Mouse (Mus musculus) brown adipose tissue, adult 24 weeks (tissue): ENCODE measurements around the gene Cplx1. TPM values are rescaled to one million over a fixed set of nuclear protein-coding genes. Genes with fewer than 3 reads are reported as not detected.

Experiments used
- H3K27ac ChIP-seq: fragments of 200-500 bp; replicated peaks from 2 replicates; pipeline ENCODE4 v1.5.1; 2012; ENCODE audit warnings: low read depth, mild to moderate bottlenecking, low read length
- H3K4me1 ChIP-seq: fragments of 200-500 bp; 2 replicates; pipeline ENCODE4 v1.6.1; 2012; ENCODE audit warnings: low read length, mixed read lengths; ENCODE audit not compliant: control insufficient read depth, insufficient read depth, insufficient read length
- H3K4me3 ChIP-seq: fragments of 200-500 bp; 2 replicates; pipeline ENCODE4 v1.5.1; 2012; ENCODE audit warnings: low read depth, mild to moderate bottlenecking, low read length, moderate library complexity; ENCODE audit not compliant: insufficient read depth
- polyA plus RNA-seq: library from polyadenylated mRNA; stranded (reverse); fragments of >200 nt; gene quantifications from 2 replicates; pipeline ENCODE4 v1.2.4, GENCODE M21; 2012; ENCODE audit not compliant: missing spikeins, insufficient read depth, insufficient read length

Gene Cplx1
- not detected in 2 replicates for polyA plus RNA-seq

GRCm38 (mm10) chr5:108549489-108550206 is at the start of gene Cplx1:
Gene Cplx1, minus strand, starts transcription at chr5:108550024.
- H3K4me3 ChIP-seq = no peak within 1 kb of the TSS

GRCm38 (mm10) chr5:108581361-108581891 is 31.6 kb upstream of the Cplx1 start:
- Histone ChIP-seq H3K4me1 (no peaks in the 10 kb centered on the region), H3K27ac (no peak overlapping the region), H3K4me3 (no peak overlapping the region)

More at GRCm38 (mm10) chr5:108549489-108550206, at the start of gene Cplx1:
- Histone ChIP-seq H3K27ac (no peak within 1 kb of the TSS), H3K4me1 (no peaks in the 10 kb centered on the region)

GRCm38 (mm10) chr5:108573054-108573453 is 23.2 kb upstream of the Cplx1 start:
- Histone ChIP-seq H3K27ac (no peak overlapping the region), H3K4me3 (no peak overlapping the region), H3K4me1 (no peaks in the 10 kb centered on the region)

GRCm38 (mm10) chr5:108570991-108571390 is 21.2 kb upstream of the Cplx1 start:
- Histone ChIP-seq H3K27ac (no peak overlapping the region), H3K4me3 (no peak overlapping the region), H3K4me1 (peaks cover 6% of the 10 kb centered on the region; the same call in 1 of the 2 replicates)

GRCm38 (mm10) chr5:108567104-108567503 is 17.3 kb upstream of the Cplx1 start:
- Histone ChIP-seq H3K4me1 (peaks cover 6% of the 10 kb centered on the region; the same call in 1 of the 2 replicates), H3K27ac (no peak overlapping the region), H3K4me3 (no peak overlapping the region)

GRCm38 (mm10) chr5:108566523-108566922 is 16.7 kb upstream of the Cplx1 start:
- Histone ChIP-seq H3K4me1 (peaks cover 6% of the 10 kb centered on the region; the same call in 1 of the 2 replicates), H3K4me3 (no peak overlapping the region), H3K27ac (no peak overlapping the region)

- Histone ChIP-seq H3K27ac (no peak overlapping the region), H3K4me3 (no peak overlapping the region), H3K4me1 (peaks cover 6% of the 10 kb centered on the region; the same call in 1 of the 2 replicates)
Measured at GRCm38 (mm10) chr5:108565381-108565780, 15.6 kb upstream of the Cplx1 start.

GRCm38 (mm10) chr5:108564346-108564745 is 14.5 kb upstream of the Cplx1 start:
- Histone ChIP-seq H3K4me1 (peaks cover 6% of the 10 kb centered on the region; the same call in 1 of the 2 replicates), H3K4me3 (no peak overlapping the region), H3K27ac (no peak overlapping the region)

DNA sequence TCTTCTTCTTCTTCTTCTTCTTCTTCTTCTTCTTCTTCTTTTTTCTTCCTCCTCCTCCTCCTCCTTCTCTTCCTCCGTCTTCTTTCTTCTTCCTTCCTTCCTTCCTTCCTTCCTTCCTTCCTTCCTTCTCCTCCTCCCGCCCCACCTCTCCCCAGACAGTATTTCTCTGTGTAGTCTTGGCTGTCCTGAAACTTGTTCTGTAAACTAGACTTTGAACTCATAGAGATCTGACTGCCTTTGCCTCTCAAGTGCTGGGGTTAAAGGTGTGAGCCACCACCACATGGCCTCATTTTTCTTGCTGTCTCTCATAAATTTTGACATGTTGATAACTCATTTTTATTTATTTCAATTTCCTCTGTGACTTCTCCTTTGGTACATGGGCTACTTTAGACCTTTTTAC is 12.7 kb upstream of the Cplx1 start:
- Histone ChIP-seq H3K4me1 (peaks cover 6% of the 10 kb centered on the region; the same call in 1 of the 2 replicates), H3K27ac (no peak overlapping the region), H3K4me3 (no peak overlapping the region)

DNA sequence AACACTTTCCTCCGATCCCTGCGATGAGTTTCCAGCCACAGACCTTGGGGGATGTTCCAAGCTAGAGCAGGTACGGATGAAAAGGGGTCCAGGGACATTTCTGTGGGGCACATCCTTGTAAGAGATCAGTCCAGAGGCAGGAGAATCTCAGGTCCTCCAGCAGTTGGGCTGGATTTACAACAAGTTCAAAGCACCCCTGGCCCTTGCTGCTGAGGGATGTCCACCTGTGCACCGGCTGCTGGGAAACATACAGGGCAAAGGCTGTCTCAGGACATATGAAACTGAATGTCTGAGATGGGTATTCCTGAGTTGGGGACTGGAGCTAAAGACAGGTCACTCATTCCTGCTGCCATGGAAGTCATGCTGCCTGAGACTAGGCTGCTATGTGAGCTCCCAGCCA is 7.2 kb upstream of the Cplx1 start:
- no peaks in the 10 kb centered on the region for H3K4me1 ChIP-seq
- no peak overlapping the region for H3K27ac ChIP-seq
- H3K4me3 ChIP-seq = no peak overlapping the region

DNA sequence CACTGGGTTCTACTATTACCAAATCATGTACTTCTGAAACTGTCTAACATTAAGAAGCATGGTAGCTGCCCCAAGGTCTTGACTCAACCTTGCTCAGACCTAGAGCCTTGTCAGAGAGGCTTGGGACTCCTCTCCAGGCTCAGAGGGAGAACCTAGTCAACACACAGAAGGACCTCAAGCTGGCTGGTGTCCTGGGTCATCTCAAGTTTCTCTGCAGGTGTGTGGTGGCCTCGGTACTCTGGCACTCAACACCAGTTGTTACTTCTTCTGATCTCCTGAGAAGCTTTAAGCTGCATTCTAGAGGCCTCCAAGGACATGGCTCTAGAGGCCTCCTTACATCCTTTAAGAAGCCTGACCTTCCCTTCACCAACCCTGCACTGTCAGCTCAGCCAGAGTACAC is 4.2 kb upstream of the Cplx1 start:
- H3K4me3 ChIP-seq = no peak overlapping the region
- no peak overlapping the region for H3K27ac ChIP-seq
- H3K4me1 ChIP-seq = no peaks in the 10 kb centered on the region

DNA sequence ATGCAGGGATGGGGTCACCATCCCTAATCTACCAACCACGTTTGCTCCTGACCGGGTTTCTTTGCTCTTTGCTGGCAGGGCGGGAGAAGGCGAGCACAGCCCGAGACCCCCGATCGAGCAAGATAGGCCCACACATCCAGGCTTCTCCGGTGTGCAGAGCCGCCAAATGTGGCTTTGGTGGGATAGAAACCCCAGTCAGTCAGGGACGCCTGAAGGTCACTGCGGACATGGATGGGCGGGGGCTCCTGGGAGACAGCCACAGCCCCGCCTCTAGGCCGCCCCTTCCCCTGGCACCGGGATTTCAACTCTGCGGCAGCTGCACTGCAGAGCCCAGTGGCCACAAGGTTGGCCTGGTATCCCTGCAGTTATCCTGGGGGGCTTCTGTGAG is 377 bp upstream of the Cplx1 start:
- Histone ChIP-seq H3K27ac (no peak overlapping the region), H3K4me1 (no peaks in the 10 kb centered on the region), H3K4me3 (no peak overlapping the region)

DNA sequence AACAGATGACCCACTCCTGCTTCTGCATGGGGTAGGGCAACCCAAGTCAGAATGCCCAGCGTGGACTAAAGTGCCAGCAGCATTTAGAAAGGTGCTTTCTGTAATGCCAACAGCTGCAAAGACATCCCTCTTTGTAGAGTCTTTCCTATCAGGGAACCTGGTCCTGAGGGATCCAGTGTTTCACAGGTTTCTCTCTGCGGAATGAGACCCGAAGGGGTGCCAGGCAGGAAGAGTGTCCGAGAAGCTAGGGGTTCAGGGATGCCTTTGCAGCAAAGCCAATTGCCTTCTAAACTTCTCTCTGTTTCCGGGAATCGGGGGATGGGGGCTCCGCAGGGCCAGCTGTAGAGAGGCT is 711 bp downstream of the Cplx1 start:
- no peak overlapping the region for H3K4me3 ChIP-seq
- H3K27ac ChIP-seq = no peak overlapping the region
- no peaks in the 10 kb centered on the region for H3K4me1 ChIP-seq

DNA sequence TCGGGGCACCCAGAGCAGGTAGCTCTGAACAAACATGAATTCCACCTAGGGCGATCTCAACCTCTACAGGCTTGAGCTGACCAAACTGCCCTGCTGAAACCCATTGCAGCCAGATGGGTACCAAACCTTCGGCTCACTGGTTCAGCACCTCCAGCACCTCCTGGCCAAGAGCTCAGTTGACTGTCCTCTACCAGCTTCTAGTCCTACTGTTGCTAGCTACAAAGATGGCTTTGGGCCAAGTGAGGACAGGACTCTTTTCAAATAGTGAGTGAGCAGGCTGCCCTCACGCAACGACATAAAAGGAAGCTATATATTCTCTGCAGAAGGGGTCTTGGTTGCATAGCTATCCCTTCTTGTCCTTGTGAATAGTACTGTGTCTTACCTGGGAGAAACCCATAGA is 2.2 kb downstream of the Cplx1 start:
- no peak overlapping the region for H3K4me3 ChIP-seq
- no peak overlapping the region for H3K27ac ChIP-seq
- no peaks in the 10 kb centered on the region for H3K4me1 ChIP-seq

GRCm38 (mm10) chr5:108543516-108544291 is 6.1 kb downstream of the Cplx1 start:
- H3K27ac ChIP-seq = no peak overlapping the region
- H3K4me1 ChIP-seq = no peaks in the 10 kb centered on the region
- no peak overlapping the region for H3K4me3 ChIP-seq
